Mouse (Mus musculus) testis, adult 10 weeks (tissue): ENCODE data around the gene Pax8. TPM values are rescaled to one million over a fixed set of nuclear protein-coding genes. Genes with fewer than 3 reads are reported as not detected.

Experiments used
- polyA plus RNA-seq: library from polyadenylated mRNA; stranded (reverse); fragments of 350-450 nt; fragmentation: Illumina TruSeq; extraction: RNeasy Lipid Tissue Mini Kit (QIAGEN cat#74804); gene quantifications from one replicate; pipeline ENCODE4 v1.2.3, GENCODE M21; 2014; ENCODE audit warnings: low read depth, low replicate concordance

Pax8 gene
- 0.20 TPM for polyA plus RNA-seq

GRCm38 (mm10) chr2:24475420-24475819 is at the start of gene Pax8:
Gene Pax8 (minus strand): TSS chr2:24475599.

Other genes starting within 250 kb of the Pax8 start
- gene Il1f5, start 198.6 kb downstream of the Pax8 start, polyA plus RNA-seq = not detected
- gene Il1f10, start 184.4 kb downstream of the Pax8 start, polyA plus RNA-seq = not detected
- gene Il1rn, start 138.7 kb downstream of the Pax8 start, polyA plus RNA-seq = not detected
- 0.41 TPM for gene Psd4, start 108.0 kb downstream of the Pax8 start, polyA plus RNA-seq